Mouse (Mus musculus) megakaryocyte, adult 5-6 weeks (primary cell): Measurements from ENCODE around the gene Lmo4. TPM values are rescaled to one million over a fixed set of nuclear protein-coding genes. Genes with fewer than 3 reads are reported as not detected.

Experiments used
- ATAC-seq: 2 replicates; pipeline ENCODE4 v1.8.0; 2016; ENCODE audit warnings: mild to moderate bottlenecking, inconsistent platforms; ENCODE audit not compliant: poor library complexity, severe bottlenecking
- total RNA-seq, 2 experiments: library from RNA; stranded (forward) in 1 of 2; stranded (reverse) in 1 of 2; fragments of 153-499, 151-499 nt in 1 of 2; fragments of 221-1000, 200-1000 nt in 1 of 2; gene quantifications; 2 replicates each; pipeline versions ENCODE4 v1.2.3 to v1.2.4; 2015 to 2017

The Lmo4 gene
- total RNA-seq (2015) = 324 and 340 TPM in 2 replicates
- 83.8 and 92.4 TPM in 2 replicates for total RNA-seq (2017)

- peak; percentile 50 for ATAC-seq
Observed at GRCm38 (mm10) chr3:144204413-144205311, at the start of gene Lmo4. Gene Lmo4, minus strand, starts transcription at chr3:144205220.

- no peak for ATAC-seq
Observed at GRCm38 (mm10) chr3:144254281-144254680, 49.3 kb upstream of the Lmo4 start.

GRCm38 (mm10) chr3:144253018-144253417 lies 48.0 kb upstream of the Lmo4 start:
- ATAC-seq = peak; percentile 34; the same call in 1 of the 2 replicates

GRCm38 (mm10) chr3:144252109-144252508 lies 47.1 kb upstream of the Lmo4 start:
- no peak for ATAC-seq

GRCm38 (mm10) chr3:144242025-144242673 lies 37.1 kb upstream of the Lmo4 start:
- ATAC-seq = peak; percentile 80

GRCm38 (mm10) chr3:144241161-144241560 lies 36.1 kb upstream of the Lmo4 start:
- ATAC-seq = no peak

- ATAC-seq = peak; percentile 94
Observed at GRCm38 (mm10) chr3:144238482-144238881, 33.5 kb upstream of the Lmo4 start.

GRCm38 (mm10) chr3:144232347-144233008 lies 27.5 kb upstream of the Lmo4 start:
- peak; percentile 71 for ATAC-seq

GRCm38 (mm10) chr3:144231931-144232330 lies 26.9 kb upstream of the Lmo4 start:
- peak; percentile 86 for ATAC-seq

GRCm38 (mm10) chr3:144231419-144231818 lies 26.4 kb upstream of the Lmo4 start:
- no peak for ATAC-seq

GRCm38 (mm10) chr3:144230016-144230415 lies 25.0 kb upstream of the Lmo4 start:
- ATAC-seq = no peak

GRCm38 (mm10) chr3:144229312-144229711 lies 24.3 kb upstream of the Lmo4 start:
- ATAC-seq = no peak

GRCm38 (mm10) chr3:144225456-144226240 lies 20.6 kb upstream of the Lmo4 start:
- ATAC-seq = 0 out of 2 replicates have a peak, but pooled peaks have one; percentile 22

- no peak for ATAC-seq
Observed at GRCm38 (mm10) chr3:144224594-144224993, 19.6 kb upstream of the Lmo4 start.

GRCm38 (mm10) chr3:144223377-144224105 lies 18.5 kb upstream of the Lmo4 start:
- ATAC-seq = no peak

GRCm38 (mm10) chr3:144222381-144222780 lies 17.4 kb upstream of the Lmo4 start:
- ATAC-seq = no peak

GRCm38 (mm10) chr3:144207498-144207897 lies 2.5 kb upstream of the Lmo4 start:
- ATAC-seq = peak; percentile 20

GRCm38 (mm10) chr3:144206942-144207341 lies 1.9 kb upstream of the Lmo4 start:
- no peak for ATAC-seq

GRCm38 (mm10) chr3:144206261-144206660 lies 1.2 kb upstream of the Lmo4 start:
- ATAC-seq = no peak
